In the genomic region with DNA sequence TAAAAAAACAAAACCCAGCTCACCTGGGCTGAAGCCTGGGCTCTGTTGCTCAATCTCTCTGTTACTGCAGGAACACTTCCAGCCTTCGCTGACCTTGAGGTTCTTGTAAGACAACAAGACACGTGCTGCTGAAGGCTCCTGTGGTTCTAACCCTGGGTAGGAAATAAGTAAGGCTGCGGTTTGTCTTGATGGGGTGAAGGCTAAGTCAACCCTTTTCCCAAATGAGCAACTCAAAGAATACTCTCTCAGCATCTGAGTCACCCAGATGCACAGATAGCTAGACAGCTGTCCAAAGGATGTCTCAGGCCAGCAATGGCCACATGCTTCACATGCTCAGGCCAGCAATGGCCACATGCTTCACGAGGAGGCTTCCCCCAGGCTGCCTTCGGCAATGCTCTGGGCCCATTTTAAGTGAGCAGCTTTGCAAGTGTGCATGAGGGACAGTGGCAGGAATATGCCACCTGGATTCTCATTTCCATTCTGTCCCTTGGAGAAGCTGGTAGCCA, we compare ENCODE assay signal across 19 mouse cellular contexts. TPM values are rescaled to one million over a fixed set of nuclear protein-coding genes. Genes with fewer than 3 reads are reported as not detected.
A peak's percentile ranks its signal among the peaks of the same experiment; 100 is the strongest.
DNase-seq lines count a peak whose midpoint lies in the region; TF ChIP-seq lines count a peak whose summit lies in the region.
"Had no signal": no experiment of that assay in that cellular context is flagged by ENCODE, and none has a peak within 500 bp of the region (broad histone marks: within the 10 kb centered on the region; RNA-seq: fewer than 3 reads in every experiment).

No protein-coding gene starts in this region.

- peak; percentile 15 for DNase-seq in ovary, adult 18-20 months (ENCODE audit: low spot score)
- no peak for DNase-seq in ovary, postnatal 36 days (ENCODE audit: low spot score)
- no peak for DNase-seq in gastrocnemius, postnatal 25 days
- DNase-seq in cerebellum, adult 2 months, result no peak
- DNase-seq: adrenal gland, adult 2 months; adrenal gland, postnatal 10 days; adrenal gland, postnatal 25 days; B cell, adult 2 months; cerebellum, adult 11 months; cerebellum, adult 18-20 months; cerebellum, adult 9-10 months; cerebellum, postnatal 10 days; cerebellum, postnatal 25 days; forebrain, postnatal 0 days had no signal

- no peak overlapping the region for H3K4me3 ChIP-seq in C2C12 (ENCODE audit: insufficient read depth, poor library complexity, severe bottlenecking)
- H3K4me3 ChIP-seq in cerebellum, adult 2 months (replicated peaks; ENCODE audit: insufficient read depth, low read depth, low read length), result no peak overlapping the region
- H3K4me3 ChIP-seq: embryonic facial prominence, embryonic 10.5 days; embryonic facial prominence, embryonic 12.5 days; forebrain, embryonic 13.5 days; forebrain, embryonic 15.5 days had no signal

- no peaks in the 10 kb centered on the region for H3K79me3 ChIP-seq in C2C12 (ENCODE audit: low read depth)

- no peaks in the 10 kb centered on the region for H3K79me2 ChIP-seq in C2C12 (ENCODE audit: control insufficient read depth, insufficient read depth)

- WGBS in cerebellum, adult 2 months, result 77% methylated on average over 5 of the region's 5 CpGs

- H3ac ChIP-seq in C2C12 (ENCODE audit: control insufficient read depth, insufficient read length, low read depth), result no peak overlapping the region

- no peaks in the 10 kb centered on the region for H3K27me3 ChIP-seq in C2C12 (ENCODE audit: control insufficient read depth, insufficient read depth, insufficient read length)
- H3K27me3 ChIP-seq in cerebellum, adult 2 months (ENCODE audit: control insufficient read depth, insufficient read depth, low read length), result no peaks in the 10 kb centered on the region
- H3K27me3 ChIP-seq: embryonic facial prominence, embryonic 12.5 days; forebrain, embryonic 13.5 days; forebrain, embryonic 15.5 days had no signal

- TF ChIP-seq POLR2A in cerebellum, adult 2 months (IDR thresholded peaks at IDR 0.05; ENCODE audit: borderline replicate concordance, insufficient read depth, low read length), result no peak

- no peak overlapping the region for H3K27ac ChIP-seq in cerebellum, adult 2 months (ENCODE audit: insufficient read depth, low read length)
- H3K27ac ChIP-seq: embryonic facial prominence, embryonic 10.5 days; embryonic facial prominence, embryonic 12.5 days; forebrain, embryonic 13.5 days; forebrain, embryonic 15.5 days had no signal

- H3K36me3 ChIP-seq in C2C12 (ENCODE audit: control insufficient read depth, insufficient read depth), result no peaks in the 10 kb centered on the region
- H3K36me3 ChIP-seq: embryonic facial prominence, embryonic 10.5 days; embryonic facial prominence, embryonic 12.5 days; forebrain, embryonic 15.5 days had no signal

- TF ChIP-seq CTCF in C2C12 (IDR thresholded peaks at IDR 0.05; ENCODE audit: control insufficient read depth, insufficient read depth, insufficient read length), result no peak
- no peak for TF ChIP-seq CTCF in cerebellum, adult 2 months (IDR thresholded peaks at IDR 0.05; ENCODE audit: borderline replicate concordance, insufficient read depth, low read depth, low read length)

- no peaks in the 10 kb centered on the region for H3K4me1 ChIP-seq in cerebellum, adult 2 months (ENCODE audit: control insufficient read depth, insufficient read depth, low read length)
- H3K4me1 ChIP-seq: embryonic facial prominence, embryonic 10.5 days; forebrain, embryonic 13.5 days; forebrain, embryonic 15.5 days had no signal

TF ChIP-seq in C2C12, 6 proteins besides CTCF, POLR2A, EP300 and RAD21:
- no peak for TF ChIP-seq FOSL1 (IDR thresholded peaks at IDR 0.05; ENCODE audit: insufficient read depth, low read length, poor library complexity, severe bottlenecking)
- peak; percentile 73 for TF ChIP-seq MYOD1 (IDR thresholded peaks at IDR 0.05; ENCODE audit: control insufficient read depth, insufficient read length, low read depth)
- TF ChIP-seq MAX (IDR thresholded peaks at IDR 0.05), result peak; percentile 34
TF ChIP-seq in C2C12: peak in this region for 2.

RNA-seq across cellular contexts. Expression of gene Arsb, which starts 36.2 kb away (rescaled TPM):
- polyA plus RNA-seq in C2C12 (2012; fragmentation: generic; extraction: Trizol), result 9.2 TPM
- total RNA-seq in gastrocnemius, postnatal 25 days (2021), result 1 to 10 TPM; 3.7 to 4.2 TPM
- polyA plus RNA-seq in cerebellum, adult 2 months (2012; rRNA removed), result 49.7 and 53.6 TPM in 2 replicates
